Mouse (Mus musculus): ENCODE results near the gene Rab7.

DNA sequence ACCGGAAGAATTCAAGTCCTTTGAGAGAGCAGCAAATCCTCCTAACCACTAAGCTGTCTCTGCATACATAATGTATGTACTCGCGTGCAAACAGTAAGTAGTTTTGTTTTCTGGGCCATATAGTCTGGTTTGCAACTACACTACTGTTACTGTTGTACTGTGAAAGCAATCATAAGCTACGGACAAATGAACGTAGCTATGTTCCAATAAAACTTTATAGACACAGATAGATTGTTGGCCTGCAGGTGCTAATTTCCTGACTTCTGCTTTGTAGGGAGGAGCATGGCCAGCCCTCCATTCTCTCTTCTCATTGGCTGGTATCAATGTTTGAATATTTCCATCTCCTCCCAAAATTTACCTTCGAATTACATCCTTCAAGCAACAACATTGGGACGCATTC is 38.0 kb upstream of the Rab7 start:
- no peak for TF ChIP-seq GATA1 (IDR thresholded peaks at IDR 0.05; ENCODE audit: borderline replicate concordance, low read length)
- TF ChIP-seq FLI1 (IDR thresholded peaks at IDR 0.05; ENCODE audit: low read length): no peak

Measured in megakaryocyte, embryonic 14.5 days (primary cell).